In the genomic region with DNA sequence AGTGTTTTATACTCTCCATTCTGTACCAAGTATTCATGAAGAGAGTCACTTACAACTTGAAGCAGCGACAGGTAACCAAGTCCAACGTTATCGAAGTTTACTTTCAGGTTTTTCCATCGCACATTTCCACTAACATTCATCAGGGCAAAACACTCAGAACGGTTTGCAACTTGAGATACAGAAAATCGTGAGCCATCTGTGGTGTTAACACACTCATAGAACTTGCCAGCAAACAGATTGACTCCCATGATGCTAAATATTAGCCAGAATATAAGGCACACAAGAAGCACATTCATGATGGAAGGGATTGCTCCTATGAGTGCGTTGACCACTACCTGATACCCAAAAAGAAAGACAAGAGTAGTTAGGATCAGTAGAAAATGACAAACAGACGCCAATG, we compare ENCODE assay signal across 17 mouse cellular contexts. TPM values are rescaled to one million over a fixed set of nuclear protein-coding genes. Genes with fewer than 3 reads are reported as not detected.
"Had no signal": no experiment of that assay in that cellular context is flagged by ENCODE, and none has a peak within 500 bp of the region (broad histone marks: within the 10 kb centered on the region; RNA-seq: fewer than 3 reads in every experiment).

No protein-coding gene starts in this region.

- H3K4me1 ChIP-seq: limb, embryonic 10.5 days; liver, embryonic 15.5 days; midbrain, embryonic 13.5 days; neural tube, embryonic 15.5 days had no signal

- DNase-seq: kidney, adult 11 months; kidney, adult 9 months; kidney, postnatal 36 days; lung, adult 2 months; lung, postnatal 36 days; right cerebral cortex, adult 18-20 months; thymus, adult 2 months; thymus, postnatal 25 days had no signal

- ATAC-seq: lung, postnatal 0 days; midbrain, embryonic 13.5 days had no signal

- H3K27me3 ChIP-seq: liver, embryonic 15.5 days; midbrain, embryonic 13.5 days; neural tube, embryonic 15.5 days had no signal

- H3K4me2 ChIP-seq: liver, embryonic 11.5 days; liver, embryonic 15.5 days; midbrain, embryonic 13.5 days; neural tube, embryonic 15.5 days had no signal

- H3K9ac ChIP-seq: liver, embryonic 15.5 days; midbrain, embryonic 13.5 days; neural tube, embryonic 15.5 days had no signal

- H3K36me3 ChIP-seq: limb, embryonic 10.5 days; liver, embryonic 15.5 days; midbrain, embryonic 13.5 days; neural tube, embryonic 15.5 days had no signal

- H3K9me3 ChIP-seq: limb, embryonic 10.5 days; liver, embryonic 15.5 days; midbrain, embryonic 13.5 days; neural tube, embryonic 15.5 days had no signal

- H3K27ac ChIP-seq: kidney, postnatal 0 days; limb, embryonic 10.5 days; liver, embryonic 15.5 days; midbrain, embryonic 13.5 days; neural tube, embryonic 15.5 days had no signal

- H3K4me3 ChIP-seq: limb, embryonic 10.5 days; liver, embryonic 15.5 days; midbrain, embryonic 13.5 days; myocyte; neural tube, embryonic 15.5 days had no signal

RNA-seq across cellular contexts. Expression of a gene that starts 53.9 kb away (rescaled TPM):
- total RNA-seq: megakaryocyte progenitor cell, adult 5-6 weeks had no signal
- polyA plus RNA-seq: liver, embryonic 15.5 days; lung, postnatal 0 days; myocyte had no signal
